Mouse (Mus musculus) liver, embryonic 16.5 days (tissue): ENCODE data around the gene Hoxa1. TPM values are rescaled to one million over a fixed set of nuclear protein-coding genes. Genes with fewer than 3 reads are reported as not detected.

Experiments used
- ATAC-seq: fragments of 200-750 bp; cut with Nextera tagmentation; 2 replicates; pipeline ENCODE4 v1.8.0; 2017; ENCODE audit warnings: low read depth, mild to moderate bottlenecking, moderate number of reproducible peaks, moderate library complexity
- H3K27ac ChIP-seq: fragments of 300-500 bp; sonication (generic); 2 replicates; pipeline ENCODE4 v1.5.1; 2014; ENCODE audit warnings: mild to moderate bottlenecking, low read length
- H3K27me3 ChIP-seq: fragments of 300-500 bp; sonication (generic); 2 replicates; pipeline ENCODE4 v1.6.1; 2014; ENCODE audit warnings: low read depth, low read length, mixed read lengths; ENCODE audit not compliant: control insufficient read depth, insufficient read depth
- H3K36me3 ChIP-seq: fragments of 300-500 bp; sonication (generic); 2 replicates; pipeline ENCODE4 v1.6.1; 2014; ENCODE audit warnings: mild to moderate bottlenecking; ENCODE audit not compliant: control insufficient read depth, insufficient read depth
- H3K4me1 ChIP-seq: fragments of 300-500 bp; sonication (generic); 2 replicates; pipeline ENCODE4 v1.6.1; 2014; ENCODE audit warnings: low read depth, low read length, mixed read lengths; ENCODE audit not compliant: control insufficient read depth
- H3K4me2 ChIP-seq: fragments of 300-500 bp; sonication (generic); 2 replicates; pipeline ENCODE4 v1.6.1; 2014; ENCODE audit warnings: low read depth, low read length, mixed read lengths
- H3K4me3 ChIP-seq: fragments of 300-500 bp; sonication (generic); 2 replicates; pipeline ENCODE4 v1.5.1; 2014; ENCODE audit warnings: low read depth, mild to moderate bottlenecking, low read length
- H3K9ac ChIP-seq: fragments of 300-500 bp; sonication (generic); 2 replicates; pipeline ENCODE4 v1.6.1; 2014; ENCODE audit warnings: low read depth, low read length
- H3K9me3 ChIP-seq: fragments of 300-500 bp; sonication (generic); replicated peaks from 2 replicates; pipeline ENCODE4 v1.6.1; 2016; ENCODE audit warnings: low read length; ENCODE audit not compliant: control insufficient read depth
- WGBS: fragments of 180-500 bp; shearing (Covaris S2); extraction: QIAGEN DNeasy Blood & Tissue Kit; methylation state at CpG from one replicate; pipeline ENCODE4 v1.1.7; 2014; ENCODE audit not compliant: insufficient replicate concordance; 5-methylcytosine and 5-hydroxymethylcytosine counted together
- polyA plus RNA-seq: library from polyadenylated mRNA; unstranded; fragments of >200 nt; fragmentation: Nextera tagmentation; extraction: Ambion mirVana; gene quantifications from 2 replicates; pipeline ENCODE4 v1.2.1, GENCODE M21; 2015

The Hoxa1 gene
- polyA plus RNA-seq, result 0.20 TPM in 2 replicates

DNA sequence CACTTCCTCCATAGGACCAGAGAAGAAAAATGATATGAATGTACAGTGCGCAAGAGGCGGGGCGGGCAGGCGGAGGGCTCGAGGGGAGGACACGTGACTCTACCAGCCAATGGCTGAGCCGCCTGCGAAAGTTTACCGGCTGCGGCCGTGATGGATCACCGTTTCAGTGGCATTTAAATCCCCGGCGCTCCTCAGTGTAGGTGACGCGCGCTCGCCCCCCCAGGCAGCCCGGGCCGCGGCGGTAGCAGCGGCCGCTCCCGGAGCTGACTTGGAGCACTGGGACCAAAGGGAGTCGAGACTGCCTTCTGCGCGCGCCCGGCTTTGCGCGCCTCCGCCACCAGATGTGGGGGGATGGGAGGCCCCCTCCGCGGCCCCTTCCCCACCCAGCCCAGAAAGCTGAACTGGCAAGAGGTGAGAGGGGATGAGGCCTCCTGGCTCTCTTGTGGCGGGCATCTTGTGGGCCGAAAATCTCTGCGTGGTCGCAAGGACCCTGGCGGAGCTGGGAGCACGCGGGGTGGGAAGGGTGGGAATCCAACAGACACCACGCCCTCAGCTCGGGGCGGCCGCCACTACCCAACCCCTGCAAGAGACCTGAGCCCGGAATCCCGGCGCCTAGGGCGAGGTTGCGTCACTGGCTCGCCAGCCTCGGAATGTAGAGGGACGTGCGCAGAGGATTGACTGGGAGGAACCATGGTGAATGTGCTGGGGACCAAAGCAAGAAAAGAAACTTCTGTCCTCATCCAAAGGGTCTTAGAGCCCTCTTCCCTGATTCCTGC lies at the start of gene Hoxa1:
Gene Hoxa1 (minus strand): TSS at position 42 of the 776 bp plus-strand sequence.
- under 1% methylated on average over 55 of the region's 55 CpGs for WGBS
- peaks cover 90% of the 10 kb centered on the region for H3K27me3 ChIP-seq
- peak; percentile 65 for ATAC-seq
- H3K4me1 ChIP-seq, result no peaks in the 10 kb centered on the region
- peak within 1 kb of the TSS; percentile 60 for H3K4me3 ChIP-seq
- no peaks in the 10 kb centered on the region for H3K36me3 ChIP-seq
- H3K27ac ChIP-seq, result peak within 1 kb of the TSS; percentile 30; the same call in 1 of the 2 replicates
- H3K4me2 ChIP-seq, result peak within 1 kb of the TSS; percentile 72
- no peaks in the 10 kb centered on the region for H3K9me3 ChIP-seq
- peak within 1 kb of the TSS; percentile 44 for H3K9ac ChIP-seq

DNA sequence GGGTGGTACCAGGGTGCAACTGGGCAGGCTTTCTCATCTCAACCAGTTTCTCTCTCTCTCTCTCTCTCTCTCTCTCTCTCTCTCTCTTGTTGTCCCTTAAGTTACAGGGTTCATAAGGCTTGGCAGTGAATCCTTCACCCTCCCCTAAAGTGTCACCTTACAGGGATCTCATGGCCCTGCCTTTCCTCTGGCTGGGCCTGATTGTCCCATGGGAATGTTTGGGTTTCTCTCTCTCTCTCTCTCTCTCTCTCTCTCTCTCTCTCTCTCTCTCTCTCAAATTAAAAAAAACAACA lies 49.5 kb upstream of the Hoxa1 start:
- H3K4me1 ChIP-seq, result no peaks in the 10 kb centered on the region; the same call in 1 of the 2 replicates
- H3K9ac ChIP-seq, result no peak overlapping the region
- H3K9me3 ChIP-seq, result no peaks in the 10 kb centered on the region
- H3K27ac ChIP-seq, result no peak overlapping the region
- H3K36me3 ChIP-seq, result no peaks in the 10 kb centered on the region
- no peak overlapping the region for H3K4me2 ChIP-seq
- no peak overlapping the region for H3K4me3 ChIP-seq
- no peak for ATAC-seq
- H3K27me3 ChIP-seq, result peaks cover 98% of the 10 kb centered on the region

DNA sequence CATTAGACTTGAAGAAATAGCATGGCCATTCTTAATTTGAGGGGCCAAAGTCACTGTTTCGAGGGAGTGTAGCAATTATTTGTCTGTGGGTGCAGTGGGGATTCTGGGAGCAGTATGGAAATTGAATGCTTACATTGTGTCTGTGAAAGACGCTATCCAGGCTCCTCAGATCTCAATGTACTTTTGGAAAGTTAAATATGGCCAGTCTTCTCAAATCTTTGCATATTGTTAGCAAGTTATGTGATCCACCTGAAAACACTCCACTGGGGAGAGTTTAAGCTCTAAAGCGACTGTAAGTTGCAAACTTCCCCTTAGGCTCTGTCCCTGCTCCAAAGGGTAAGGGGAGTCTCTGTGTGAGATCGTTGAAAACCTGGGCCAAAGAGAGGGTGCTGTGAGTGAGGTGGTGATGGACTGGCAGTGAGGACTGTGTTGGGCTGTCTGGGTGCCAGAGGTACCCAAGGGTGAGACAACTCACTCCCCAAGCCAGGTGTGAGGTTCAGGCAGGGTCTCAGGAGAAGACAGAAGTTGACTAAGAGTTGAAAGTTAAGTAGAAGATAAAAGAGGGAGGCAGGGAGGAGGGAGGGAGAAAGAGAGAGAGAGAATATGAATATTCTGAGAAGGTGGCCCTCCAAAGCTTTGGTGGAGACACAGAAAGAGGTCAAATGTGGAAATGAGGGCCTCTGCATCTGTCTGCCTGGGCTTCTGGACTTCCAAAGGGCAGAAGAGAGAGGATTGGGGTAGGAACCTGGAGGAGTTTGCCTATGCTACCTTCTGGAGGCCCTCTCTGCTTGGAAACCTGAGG lies 49.0 kb upstream of the Hoxa1 start:
- no peak for ATAC-seq
- no peak overlapping the region for H3K4me2 ChIP-seq
- WGBS, result 30% methylated on average over 4 of the region's 4 CpGs
- no peaks in the 10 kb centered on the region; the same call in 1 of the 2 replicates for H3K4me1 ChIP-seq
- no peak overlapping the region for H3K27ac ChIP-seq
- H3K36me3 ChIP-seq, result no peaks in the 10 kb centered on the region
- H3K27me3 ChIP-seq, result peaks cover 97% of the 10 kb centered on the region
- no peaks in the 10 kb centered on the region for H3K9me3 ChIP-seq
- H3K4me3 ChIP-seq, result no peak overlapping the region
- H3K9ac ChIP-seq, result no peak overlapping the region

DNA sequence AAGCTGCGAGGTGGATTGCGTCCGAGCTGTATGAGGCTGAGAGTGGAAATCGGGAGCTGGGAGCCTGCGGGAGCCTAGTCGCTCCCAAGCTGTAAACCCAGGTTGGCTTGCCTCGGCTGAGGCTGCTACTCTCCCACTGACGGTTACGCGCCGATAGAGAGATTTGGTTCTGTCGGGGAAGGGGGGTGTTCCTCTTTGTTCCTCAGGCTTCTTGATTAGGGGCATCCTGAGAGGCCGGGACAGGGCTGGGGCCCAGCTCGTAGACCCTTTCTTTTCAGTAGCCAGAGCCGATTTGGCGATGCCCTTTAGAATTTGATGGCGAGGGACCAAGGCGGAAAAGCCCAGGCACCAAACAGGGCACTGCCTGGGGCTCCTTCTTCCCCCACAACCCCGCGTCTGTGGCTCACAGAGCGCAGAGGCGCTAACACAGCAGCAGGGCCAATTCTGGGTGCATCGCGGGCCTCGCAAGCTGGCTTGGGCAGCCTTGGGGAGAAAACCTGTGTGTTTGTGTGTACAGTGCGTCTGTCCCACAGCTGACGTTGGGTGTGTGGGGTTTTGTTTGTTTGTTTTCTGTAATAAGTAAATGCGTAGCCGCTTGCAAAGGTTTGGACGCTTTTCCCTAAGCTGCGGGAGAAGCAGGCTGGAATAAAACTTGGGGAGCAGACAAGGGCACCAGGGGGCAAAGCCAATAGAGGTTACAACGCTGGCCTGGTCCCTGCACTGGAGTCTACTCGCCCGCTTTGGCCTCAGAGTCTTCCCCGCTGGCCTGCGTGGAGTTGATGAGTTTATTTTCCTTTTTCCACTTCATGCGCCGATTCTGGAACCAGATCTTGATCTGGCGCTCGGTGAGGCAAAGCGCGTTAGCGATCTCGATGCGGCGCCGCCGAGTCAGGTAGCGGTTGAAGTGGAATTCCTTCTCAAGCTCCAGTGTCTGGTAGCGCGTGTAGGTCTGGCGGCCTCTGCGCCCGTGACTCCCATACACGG lies 47.8 kb upstream of the Hoxa1 start:
- no peak overlapping the region for H3K4me3 ChIP-seq
- no peak overlapping the region for H3K27ac ChIP-seq

DNA sequence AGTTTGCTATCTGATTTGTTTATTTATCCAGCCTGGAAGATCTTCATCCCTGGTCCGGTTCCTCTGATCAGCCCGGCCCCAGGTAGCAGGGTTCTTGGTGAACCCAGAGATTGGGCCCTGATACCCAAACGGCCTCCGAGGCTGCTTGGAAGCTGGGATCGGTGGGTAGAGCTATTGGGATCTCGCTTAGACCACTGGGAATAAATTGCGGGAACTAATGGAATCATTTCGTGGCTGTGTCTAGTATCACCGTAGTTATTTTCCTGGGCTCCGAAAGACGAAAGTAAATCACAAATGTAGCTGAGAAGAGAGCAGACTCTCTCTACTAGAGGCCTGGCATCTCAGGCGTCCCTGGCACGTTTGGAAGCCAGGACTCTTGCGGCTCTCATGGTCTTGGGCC lies 47.1 kb upstream of the Hoxa1 start:
- Histone ChIP-seq H3K9ac (no peak overlapping the region), H3K4me3 (no peak overlapping the region), H3K4me2 (no peak overlapping the region), H3K4me1 (no peaks in the 10 kb centered on the region), H3K27me3 (peaks cover 96% of the 10 kb centered on the region), H3K9me3 (no peaks in the 10 kb centered on the region), H3K36me3 (no peaks in the 10 kb centered on the region), H3K27ac (no peak overlapping the region)
- 36% methylated on average over 14 of the region's 14 CpGs for WGBS
- ATAC-seq, result no peak

More for the DNA sequence above, 47.8 kb upstream of the Hoxa1 start:
- H3K4me1 ChIP-seq, result no peaks in the 10 kb centered on the region
- H3K4me2 ChIP-seq, result no peak overlapping the region
- no peaks in the 10 kb centered on the region for H3K9me3 ChIP-seq
- 33% methylated on average over 54 of the region's 55 CpGs for WGBS
- H3K27me3 ChIP-seq, result peaks cover 96% of the 10 kb centered on the region
- H3K36me3 ChIP-seq, result no peaks in the 10 kb centered on the region
- H3K9ac ChIP-seq, result no peak overlapping the region
- ATAC-seq, result no peak

DNA sequence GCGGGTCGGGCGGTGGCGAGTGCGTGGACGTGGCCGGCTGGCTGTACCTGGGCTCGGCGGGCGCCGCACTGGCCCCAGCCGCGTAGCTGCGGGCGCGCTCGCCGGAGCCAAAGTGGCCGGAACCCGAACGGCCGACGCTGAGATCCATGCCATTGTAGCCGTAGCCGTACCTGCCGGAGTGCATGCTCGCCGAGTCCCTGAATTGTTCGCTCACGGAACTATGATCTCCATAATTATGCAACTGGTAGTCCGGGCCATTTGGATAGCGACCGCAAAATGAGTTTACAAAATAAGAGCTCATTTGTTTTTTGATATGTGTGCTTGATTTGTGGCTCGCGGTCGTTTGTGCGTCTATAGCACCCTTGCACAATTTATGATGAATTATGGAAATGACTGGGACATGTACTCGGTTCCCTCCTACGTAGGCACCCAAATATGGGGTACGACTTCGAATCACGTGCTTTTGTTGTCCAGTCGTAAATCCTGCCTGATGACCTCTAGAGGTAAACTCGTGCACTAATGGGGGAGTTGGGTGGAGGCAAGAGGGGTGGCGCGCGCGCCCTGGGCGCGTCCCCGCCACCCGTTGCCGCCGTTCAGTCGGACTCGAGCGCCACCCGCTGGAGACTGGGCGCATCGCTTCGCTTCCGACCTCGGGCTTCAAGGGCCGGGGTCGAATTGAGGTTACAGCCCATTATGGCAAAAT lies 46.1 kb upstream of the Hoxa1 start, which contains the start of gene Hoxa5:
Gene Hoxa5 (minus strand): TSS at position 538 of the 703 bp plus-strand sequence.
- H3K27ac ChIP-seq, result no peak within 1 kb of the TSS
- under 1% methylated on average over 65 of the region's 65 CpGs for WGBS

DNA sequence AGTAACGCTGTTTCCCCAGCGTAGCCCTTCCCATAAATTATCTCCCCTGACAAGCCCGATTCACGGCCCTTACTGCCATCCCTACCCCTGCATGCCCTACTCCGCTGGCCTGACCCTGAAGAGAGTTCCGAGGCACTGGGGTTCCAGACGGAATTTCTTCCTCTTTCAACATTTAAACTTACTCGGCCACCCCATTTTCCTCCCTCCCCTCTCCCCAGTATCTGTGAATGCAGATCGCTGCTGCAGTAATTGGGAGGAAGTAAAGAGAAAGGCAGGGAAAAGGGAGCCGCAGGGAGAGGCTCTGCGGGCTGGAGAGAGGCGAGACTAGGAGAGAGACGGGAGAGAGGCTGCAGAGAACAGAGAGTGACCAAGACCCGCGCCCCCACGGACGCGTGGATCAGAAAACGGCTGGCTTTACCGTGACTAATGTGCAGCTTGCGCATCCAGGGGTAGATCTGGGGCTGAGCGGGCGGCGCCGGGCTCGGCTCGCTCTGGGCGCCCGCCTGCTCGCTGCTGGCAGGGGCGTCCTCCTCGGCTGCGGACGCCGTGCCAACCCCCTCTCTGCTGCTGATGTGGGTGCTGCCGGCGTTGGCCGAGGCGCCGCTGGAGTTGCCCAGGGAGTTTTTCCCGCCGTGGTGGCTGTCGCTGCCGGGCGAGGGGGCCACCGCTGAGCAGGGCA lies 45.4 kb upstream of the Hoxa1 start:
- ATAC-seq, result no peak
- Histone ChIP-seq H3K4me1 (no peaks in the 10 kb centered on the region), H3K9ac (0 out of 2 replicates have a peak overlapping the region, but pooled peaks have one; percentile 24), H3K27me3 (peaks cover 93% of the 10 kb centered on the region), H3K4me3 (peak overlapping the region; percentile 48), H3K4me2 (peak overlapping the region; percentile 34), H3K27ac (no peak overlapping the region), H3K36me3 (no peaks in the 10 kb centered on the region), H3K9me3 (no peaks in the 10 kb centered on the region)
- WGBS, result 4% methylated on average over 46 of the region's 46 CpGs

More for the DNA sequence above, 46.1 kb upstream of the Hoxa1 start, which contains the start of gene Hoxa5:
- peak; percentile 62 for ATAC-seq
- Histone ChIP-seq H3K27me3 (peaks cover 95% of the 10 kb centered on the region), H3K9ac (0 out of 2 replicates have a peak within 1 kb of the TSS, but pooled peaks have one; percentile 24), H3K36me3 (no peaks in the 10 kb centered on the region), H3K4me3 (peak within 1 kb of the TSS; percentile 48), H3K9me3 (no peaks in the 10 kb centered on the region), H3K4me1 (no peaks in the 10 kb centered on the region), H3K4me2 (peak within 1 kb of the TSS; percentile 34)

DNA sequence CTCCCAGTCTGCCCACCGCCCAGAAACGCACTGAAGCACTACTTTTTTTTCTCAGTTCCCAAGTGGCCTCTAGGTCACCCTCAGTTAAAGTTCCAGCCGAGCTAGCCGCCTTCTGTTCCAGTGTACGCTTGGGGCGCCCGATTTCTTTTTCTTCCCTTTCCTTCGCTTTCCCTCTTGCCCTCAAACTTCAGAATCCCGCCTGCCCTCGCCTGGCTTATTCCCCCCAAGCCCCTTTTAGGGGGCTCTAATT lies 44.9 kb upstream of the Hoxa1 start:
- Histone ChIP-seq H3K36me3 (no peaks in the 10 kb centered on the region), H3K27me3 (peaks cover 91% of the 10 kb centered on the region), H3K27ac (no peak overlapping the region), H3K4me2 (no peak overlapping the region), H3K4me1 (no peaks in the 10 kb centered on the region), H3K4me3 (peak overlapping the region; percentile 48), H3K9me3 (no peaks in the 10 kb centered on the region), H3K9ac (no peak overlapping the region)
- ATAC-seq, result no peak
- 22% methylated on average over 10 of the region's 10 CpGs for WGBS
